Mouse (Mus musculus): ENCODE results near the gene Fancf. TPM values are rescaled to one million over a fixed set of nuclear protein-coding genes. Genes with fewer than 3 reads are reported as not detected.
A peak's percentile ranks its signal among the peaks of the same experiment; 100 is the strongest.

Fancf gene
- total RNA-seq (2021) = 1 to 10 TPM; 5.5 to 6.0 TPM
- long read RNA-seq, transcript Fancf-201 (1 exons, 1,691 nt) = major isoform, 11 of 12 reads
- long read RNA-seq, partial matches to known transcripts = 0 of 12 reads
- long read RNA-seq, other reads (novel, unspliced or antisense) = 1 of 12 reads

DNA sequence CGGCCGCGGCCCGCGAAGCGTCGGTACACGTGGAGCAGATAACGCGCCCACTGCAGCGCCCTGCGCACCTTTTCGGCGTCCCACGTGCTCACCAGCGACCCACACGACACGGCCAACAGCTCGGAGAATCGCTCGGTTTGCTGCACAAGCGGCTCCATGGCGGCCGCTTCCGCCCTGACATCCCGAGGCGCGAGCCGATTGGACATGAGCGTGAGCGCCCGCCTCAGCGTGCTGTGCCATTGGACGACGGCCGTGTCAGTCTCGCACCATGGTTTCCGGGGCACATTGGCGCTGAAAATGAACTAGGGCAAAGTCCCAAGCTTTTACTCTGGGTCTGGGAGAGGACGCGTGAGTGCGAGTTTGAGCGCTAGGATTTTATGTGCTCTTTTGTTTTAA is at the start of gene Fancf:
TSS of gene Fancf (minus strand) at position 171 of the 396 bp plus-strand sequence.
- peak; percentile 100 for DNase-seq (ENCODE audit: low spot score in 2 of 2)

DNA sequence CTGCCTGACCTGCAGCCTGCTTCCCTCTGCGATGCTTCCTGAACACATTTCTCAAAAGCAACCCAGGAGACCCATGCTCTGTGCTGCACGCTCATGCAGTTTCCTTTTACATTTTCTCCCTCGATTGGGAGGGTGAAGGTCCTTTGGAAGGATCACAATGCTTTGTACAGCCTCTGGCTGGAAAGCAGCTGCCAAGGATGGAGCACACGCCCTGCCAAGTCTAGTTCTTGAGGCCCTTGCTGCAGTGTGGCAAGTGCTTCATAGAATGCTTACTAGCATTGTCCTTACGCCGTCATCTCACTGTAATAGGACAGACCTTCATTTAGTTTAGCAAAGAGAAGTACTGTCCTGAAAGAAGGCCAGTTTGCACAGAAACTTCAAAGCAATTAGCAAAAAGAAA is 37.0 kb upstream of the Fancf start:
- DNase-seq (ENCODE audit: low spot score in 2 of 2) = no peak

DNA sequence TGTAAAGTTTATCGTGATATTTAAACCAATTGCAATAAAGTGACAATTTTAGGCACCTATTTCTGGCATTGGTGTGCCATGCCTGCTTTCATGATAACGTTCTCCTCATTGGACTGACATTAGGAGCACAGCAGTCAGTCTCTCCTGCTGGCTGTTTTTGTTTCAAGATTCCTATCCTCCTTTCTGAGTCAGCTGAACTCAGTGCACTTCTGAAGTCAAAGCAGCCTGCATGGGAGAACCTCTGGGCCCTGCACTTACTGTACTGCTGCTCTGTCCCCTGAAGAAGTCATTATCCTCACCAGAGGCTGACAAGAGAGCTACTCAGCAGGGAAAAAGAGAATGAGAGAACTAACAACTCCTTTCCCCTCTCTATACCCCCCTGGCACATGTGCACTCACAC is 32.9 kb upstream of the Fancf start:
- DNase-seq (ENCODE audit: low spot score in 2 of 2) = no peak

DNA sequence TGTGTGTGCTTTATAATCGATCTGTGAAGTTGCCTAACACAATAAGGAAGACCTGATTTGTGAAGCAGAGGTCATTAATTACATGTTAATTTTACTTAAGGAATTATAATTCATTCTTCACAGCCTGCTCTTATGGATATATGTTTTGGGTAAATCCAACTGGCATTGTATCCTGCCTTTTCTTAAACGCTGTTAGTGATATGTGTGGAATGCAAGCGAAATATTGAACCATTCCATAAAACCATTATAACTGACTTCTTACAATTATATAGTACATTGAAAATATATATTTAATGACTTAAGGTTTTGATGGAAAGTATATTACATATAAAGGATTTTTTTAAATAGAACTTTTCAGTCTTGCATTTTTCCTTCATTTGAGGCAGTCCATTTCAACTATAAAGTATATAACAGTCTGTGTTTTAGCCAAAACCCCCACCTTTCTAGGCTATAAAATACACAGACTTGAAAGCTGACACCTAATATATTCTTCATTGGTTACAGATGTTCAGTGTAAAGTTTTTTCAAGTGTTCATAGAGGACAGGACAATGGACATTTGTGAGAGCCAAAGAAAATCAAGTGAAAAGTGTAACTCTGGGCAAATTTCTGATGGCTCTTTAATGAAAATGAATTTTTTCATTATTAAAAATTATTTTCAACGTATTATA is 32.2 kb upstream of the Fancf start:
- no peak for DNase-seq (ENCODE audit: low spot score in 2 of 2)

DNA sequence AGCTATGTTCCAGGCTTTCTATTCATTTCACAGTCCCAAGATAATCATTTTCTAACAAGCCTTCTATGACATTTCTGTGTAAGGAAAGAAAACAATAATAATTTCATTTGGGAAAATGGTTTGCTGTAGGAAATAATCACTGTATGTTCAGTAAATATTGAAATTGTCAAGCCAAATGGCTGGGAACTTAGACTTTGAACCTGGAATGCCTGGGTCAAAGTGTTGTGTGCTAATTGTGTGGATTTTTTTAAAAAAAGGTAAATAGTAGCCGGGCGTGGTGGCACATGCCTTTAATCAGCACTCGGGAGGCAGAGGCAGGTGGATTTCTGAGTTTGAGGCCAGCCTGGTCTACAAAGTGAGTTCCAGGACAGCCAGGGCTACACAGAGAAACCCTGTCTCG is 30.9 kb upstream of the Fancf start:
- DNase-seq (ENCODE audit: low spot score in 2 of 2) = no peak

DNA sequence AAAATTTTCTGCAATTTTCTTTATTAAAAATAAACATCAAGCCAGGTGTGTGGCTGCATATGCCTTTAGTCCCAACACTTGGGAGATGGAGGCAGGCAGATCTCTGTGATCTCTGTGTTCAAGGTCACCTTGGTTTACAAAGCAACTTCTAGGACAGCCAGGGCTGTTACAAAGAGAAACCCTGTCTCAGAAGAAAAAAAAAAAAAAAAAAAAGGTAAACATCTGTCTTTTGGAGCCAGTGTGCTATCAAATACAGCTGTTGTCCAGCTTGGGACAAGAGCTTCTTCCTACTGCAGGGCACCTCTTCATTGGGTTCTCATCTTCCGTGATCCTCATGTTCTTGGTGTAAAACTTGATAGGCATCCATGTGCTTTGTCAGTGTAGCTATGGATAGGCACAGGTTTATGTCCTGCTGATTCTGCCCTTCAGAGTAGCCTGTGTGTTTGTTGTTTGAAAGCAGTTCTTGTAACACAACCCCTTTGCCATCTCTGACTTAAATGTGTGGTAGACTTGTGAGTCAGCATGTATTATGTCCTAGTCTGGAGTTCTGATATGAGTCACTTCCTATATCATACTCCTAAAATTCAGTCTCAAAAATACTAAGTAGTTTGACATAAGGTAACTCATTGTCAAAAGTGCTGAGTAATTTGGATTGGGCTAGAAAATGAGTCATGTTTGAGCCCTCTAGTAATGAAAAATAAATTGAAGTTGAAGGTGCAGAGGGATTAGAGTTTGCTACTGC is 30.3 kb upstream of the Fancf start:
- DNase-seq (ENCODE audit: low spot score in 2 of 2) = no peak

DNA sequence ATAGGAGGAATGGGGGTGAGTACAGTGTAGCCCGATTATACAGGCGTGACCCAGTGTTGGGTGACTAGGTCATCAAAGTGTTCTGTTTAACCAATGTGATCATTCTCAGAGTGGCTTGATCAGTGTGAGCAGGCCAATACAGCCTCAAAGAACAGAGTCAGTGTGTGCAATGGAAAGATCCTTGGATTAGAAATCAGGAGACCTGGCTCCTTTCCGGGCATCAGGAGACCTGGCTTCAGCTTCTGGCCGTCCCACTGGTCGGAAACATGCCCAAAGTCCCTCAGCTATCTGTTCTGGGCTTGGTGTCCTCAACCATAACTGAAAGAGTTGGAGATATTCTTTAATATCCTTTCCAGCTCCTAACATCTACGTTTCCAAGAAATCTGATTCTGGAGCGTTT is 27.5 kb upstream of the Fancf start:
- no peak for DNase-seq (ENCODE audit: low spot score in 2 of 2)

DNA sequence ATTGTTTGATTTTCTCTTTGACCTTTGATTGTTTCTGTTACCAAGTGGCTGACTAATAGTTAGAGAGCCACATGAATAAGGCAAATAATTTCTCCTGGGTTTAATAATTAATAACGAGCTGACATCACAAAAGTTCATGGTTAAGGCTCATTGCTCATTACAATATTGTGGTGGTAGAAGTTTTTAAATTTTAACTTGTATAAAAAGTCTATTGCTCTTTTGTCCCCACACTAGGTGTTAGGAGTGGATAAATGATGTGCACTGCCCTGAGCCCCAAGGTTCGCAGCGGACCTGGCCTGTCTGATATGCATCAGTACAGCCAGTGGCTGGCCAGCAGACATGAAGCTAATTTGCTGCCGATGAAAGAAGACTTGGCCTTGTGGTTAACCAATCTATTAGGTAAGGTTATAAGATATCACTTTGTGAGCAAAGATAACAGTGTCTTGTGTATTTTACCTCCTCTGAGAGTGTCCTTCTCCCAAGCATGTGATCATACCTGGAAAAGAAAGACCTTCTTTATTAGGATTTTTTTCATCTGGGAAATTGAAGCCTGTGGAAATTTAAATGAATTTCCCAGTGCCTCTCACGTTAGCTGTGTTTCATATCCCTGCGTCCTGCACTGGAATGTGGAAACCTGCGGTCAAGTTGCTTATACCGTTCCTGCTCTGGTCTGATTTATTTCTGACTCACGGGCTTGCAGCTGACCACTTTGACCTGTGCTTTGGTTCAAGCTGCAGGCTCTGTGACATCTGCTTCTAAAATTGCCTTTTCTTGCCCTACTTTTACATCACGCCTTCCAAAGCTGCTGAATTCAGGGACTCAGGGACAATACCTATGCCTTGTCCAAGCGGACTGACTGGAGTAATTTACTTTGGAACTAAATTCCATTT is 25.9 kb upstream of the Fancf start:
- no peak for DNase-seq (ENCODE audit: low spot score in 2 of 2)

DNA sequence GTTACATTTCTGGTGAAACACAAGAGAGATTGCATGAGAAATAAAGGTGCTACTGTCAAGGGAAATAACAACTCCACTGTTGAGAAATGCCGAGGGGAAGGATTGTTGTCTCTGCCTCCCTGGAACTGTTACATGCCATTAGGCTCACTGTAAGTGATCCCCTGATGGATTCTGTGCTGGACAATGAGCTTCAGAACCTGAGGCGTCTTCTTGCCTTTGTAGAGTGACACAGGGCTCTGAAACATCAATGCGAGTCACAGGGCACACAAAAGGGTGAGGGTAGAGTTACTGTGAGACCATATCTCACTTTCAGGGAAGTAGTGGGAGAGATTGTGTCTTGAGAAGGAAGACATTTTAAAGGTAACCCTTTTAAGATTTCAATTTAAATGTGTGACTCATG is 23.3 kb upstream of the Fancf start:
- DNase-seq (ENCODE audit: low spot score in 2 of 2) = no peak

DNA sequence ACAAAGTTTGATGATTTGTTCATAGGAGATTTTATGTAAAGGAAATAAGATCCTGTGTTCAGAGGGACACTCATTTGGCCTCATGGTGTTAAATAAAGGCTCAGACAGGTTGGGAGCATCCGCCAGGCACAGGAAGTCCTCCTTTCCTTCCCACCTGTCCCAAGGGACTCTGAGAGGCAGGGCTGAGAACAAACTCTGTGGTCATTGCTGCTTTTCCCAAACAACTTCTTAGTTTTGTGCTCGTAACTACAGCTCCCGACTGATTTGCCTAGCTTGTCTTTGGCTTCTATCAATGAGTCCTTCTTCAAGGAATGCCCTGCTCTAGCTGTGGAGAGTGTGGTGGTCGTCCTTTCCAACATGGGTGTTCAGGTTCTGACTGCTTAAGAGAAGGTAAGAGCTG is 18.1 kb upstream of the Fancf start:
- DNase-seq (ENCODE audit: low spot score in 2 of 2) = no peak

DNA sequence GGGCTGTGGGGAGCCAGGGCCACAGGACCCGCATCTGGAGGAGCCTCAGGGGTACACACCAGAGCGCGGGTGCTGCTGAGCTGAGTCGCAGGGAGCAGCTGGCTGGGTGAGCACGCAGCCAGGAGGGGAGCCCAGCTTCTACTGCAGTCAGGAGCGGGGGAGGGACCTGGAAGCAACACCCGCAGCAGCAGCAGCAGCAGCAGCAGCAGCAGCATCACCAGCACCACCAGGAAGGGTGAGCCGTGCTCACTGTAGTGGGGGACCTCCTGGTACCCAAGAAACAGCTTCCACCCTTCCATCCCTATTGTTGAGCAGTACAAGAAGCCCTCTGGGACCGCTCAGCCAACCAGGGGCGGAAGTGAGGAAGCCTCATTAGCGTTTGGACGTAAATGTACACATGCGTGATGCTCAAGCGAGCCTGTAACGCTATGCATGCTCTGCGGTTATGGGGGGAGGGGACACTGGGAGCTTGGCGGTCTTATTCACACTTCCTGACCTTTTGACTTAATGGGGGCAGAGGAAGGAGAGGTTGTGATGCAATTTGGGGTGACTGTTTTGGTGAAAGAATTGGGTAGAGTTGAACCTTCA is 17.2 kb upstream of the Fancf start:
- peak; percentile 47 to 61 for DNase-seq (ENCODE audit: low spot score in 2 of 2)

DNA sequence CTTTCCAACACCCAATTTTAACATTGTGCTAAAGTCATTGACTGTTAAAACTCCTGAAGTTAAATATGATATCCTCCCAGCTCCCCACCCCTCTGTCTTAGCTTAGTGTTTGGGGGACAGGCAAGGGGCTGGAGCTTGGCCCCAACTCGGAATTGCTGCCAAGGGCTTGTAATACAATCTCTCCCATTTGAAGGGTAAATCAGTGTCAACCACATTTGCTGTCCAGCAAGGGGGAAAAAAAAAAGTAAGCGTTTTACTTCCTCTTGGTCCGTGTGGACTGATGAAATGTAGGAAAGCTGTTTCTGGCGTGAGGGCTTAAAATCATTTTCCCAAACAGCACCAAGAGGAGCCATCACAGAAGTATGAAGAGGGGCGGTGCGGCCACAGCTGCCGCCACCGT is 16.7 kb upstream of the Fancf start:
- DNase-seq (ENCODE audit: low spot score in 2 of 2) = no peak

DNA sequence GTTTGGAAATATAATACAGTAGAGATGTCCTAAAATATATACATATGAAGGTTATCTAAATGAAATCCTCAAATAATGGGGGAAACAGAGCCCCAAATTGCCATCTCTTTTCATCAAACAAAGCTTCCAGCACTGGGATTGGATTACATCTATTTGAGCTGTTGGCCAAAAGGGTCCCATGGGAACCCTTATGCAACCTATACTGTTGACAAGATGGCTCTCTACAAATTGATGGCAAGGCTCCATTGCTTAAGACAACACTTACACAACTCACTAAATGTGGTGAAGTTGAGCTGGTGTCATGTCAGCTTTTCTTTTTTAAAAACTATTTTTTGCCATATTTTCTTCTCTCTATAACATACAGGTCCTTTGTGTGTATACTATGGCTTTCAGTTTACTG is 14.2 kb upstream of the Fancf start:
- DNase-seq (ENCODE audit: low spot score in 2 of 2) = no peak

DNA sequence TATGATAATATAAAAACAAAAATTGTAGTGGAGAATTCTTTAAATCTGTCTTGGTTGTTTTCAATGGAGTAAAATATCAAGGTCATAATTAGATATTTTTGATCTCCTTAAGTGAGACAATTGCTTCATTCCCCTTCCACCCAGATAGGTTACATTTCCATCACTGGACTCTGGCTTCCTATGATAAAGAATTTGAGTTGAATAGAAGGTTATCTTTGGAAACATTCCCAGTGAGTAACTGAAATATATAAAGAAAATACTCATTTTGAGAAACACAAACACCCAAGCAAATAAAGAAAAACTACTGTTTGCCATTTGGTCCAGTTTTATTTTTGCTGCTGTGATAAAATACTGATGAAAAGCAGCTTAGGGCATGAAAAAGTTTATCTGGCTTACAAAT is 10.5 kb upstream of the Fancf start:
- no peak for DNase-seq (ENCODE audit: low spot score in 2 of 2)

DNA sequence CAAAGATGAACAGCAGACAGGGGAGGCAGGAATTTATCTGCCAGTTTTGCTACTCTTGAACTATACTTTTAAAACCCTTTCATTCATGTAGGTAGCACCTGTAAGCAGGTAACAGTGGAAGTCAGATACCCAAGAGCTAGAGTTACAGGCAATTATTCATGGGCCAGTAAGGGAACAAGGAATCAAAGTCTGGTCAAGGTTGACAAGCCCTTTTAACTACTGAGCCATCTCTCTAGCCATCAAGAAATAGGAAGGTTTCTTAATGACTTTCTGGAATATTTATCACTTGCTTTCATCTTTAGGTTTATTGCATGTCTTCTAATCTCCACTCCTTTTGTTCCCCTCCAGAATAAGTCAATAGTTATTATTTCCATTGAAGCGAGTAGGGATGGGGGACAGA is 10.0 kb upstream of the Fancf start:
- DNase-seq (ENCODE audit: low spot score in 2 of 2) = no peak

DNA sequence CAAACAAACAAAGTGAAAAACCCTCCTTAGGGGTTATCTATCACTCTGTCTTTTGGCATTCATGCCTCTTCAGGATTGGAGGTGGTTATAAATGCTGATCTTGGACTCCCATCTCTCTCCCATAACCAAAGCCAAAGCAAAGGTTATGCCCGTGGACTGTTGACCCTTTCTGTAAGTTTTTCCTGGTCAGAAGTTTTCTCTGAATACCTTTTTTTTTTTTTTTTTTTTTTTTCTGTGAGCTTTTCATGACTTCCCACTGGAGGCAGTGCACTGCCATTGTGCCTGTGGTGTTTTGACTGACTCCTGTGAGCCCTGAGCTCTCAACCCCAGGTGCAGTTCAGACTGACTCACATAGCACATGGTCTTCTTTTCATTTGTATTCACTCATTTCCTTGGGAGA is 5.9 kb upstream of the Fancf start:
- DNase-seq (ENCODE audit: low spot score in 2 of 2) = no peak

DNA sequence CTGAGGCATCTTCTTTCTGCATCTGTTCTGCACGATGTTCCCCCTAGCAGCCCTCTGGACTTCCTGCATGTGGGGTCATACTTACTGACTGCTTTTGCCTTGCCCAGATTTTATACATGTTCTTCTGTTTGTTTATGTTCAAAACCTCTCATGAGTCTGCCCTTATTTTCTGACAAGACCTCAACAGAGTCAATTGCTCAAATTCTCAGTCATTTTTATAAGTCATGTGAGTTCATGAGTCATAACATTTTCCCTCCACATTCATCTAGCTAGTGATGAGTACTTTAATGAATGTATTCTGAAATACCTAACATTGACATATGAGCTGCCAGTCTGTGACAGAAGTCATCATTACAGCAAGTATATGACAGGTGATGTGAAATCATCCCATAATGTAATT is 3.3 kb upstream of the Fancf start:
- no peak for DNase-seq (ENCODE audit: low spot score in 2 of 2)

DNA sequence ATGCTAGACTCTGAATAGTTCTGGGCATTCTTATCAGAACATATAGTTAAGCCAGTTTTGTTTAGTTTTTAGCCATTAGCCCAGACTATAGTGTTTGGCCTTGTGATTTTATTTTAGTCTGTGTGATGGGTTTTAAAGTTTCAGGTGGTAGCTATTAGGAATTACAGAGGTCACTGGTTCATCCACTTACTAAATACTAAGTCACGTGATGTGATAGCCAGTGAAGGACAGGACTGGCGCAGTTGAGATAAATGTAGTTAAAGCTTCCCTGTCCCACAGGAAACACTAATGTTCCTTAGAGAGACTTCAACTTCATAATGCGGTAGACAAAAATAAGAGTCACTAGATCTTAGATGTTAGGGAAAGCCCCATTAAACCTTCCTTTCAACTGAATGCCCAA is 775 bp upstream of the Fancf start:
- no peak for DNase-seq (ENCODE audit: low spot score in 2 of 2)

DNA sequence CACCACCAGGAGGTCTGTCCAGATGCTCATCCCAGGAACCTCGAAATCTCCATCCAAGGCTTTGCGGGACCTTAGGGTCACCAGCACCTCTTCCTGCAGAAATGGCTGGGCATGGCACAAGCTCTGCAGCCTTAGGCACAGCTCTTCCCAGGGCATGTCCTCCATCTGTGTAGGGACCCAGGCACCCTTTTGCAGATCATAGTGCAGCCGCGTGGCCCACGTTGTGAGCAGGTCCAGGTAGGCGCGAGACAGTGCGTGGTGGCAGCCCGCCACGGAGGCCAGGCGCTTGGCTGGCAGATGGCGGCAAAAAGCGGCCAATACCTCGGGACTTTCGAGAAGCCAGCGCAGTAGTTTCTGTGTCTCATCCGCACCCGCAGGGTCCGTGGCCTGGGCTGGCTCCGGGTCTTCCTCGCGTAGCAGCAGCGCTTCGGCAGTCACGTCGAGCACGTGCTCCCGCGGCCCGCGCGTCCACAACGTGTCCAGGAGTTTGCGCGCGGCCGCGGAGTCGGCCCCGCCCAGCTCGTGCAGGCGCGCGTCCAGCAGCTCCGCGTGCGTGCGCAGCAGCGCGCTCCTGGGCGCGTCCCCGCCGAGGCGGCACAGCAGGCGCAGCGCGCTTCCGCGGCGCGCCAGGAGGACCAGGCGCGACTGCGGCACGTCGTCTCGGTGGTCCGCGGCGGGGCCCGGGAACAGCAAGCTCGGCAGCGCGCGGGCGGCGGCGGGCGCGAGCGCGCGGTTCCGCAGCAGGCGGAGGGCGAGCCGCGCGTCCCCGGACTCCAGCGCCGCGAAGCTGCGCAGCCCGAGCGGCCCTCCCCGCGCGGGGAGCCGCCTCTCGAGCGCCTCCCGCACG is 594 bp downstream of the Fancf start, which contains the start of gene Gas2:
TSS of gene Gas2 (plus strand) at position 766 of the 847 bp plus-strand sequence.
- peak; percentile 91 to 96 for DNase-seq (ENCODE audit: low spot score in 2 of 2)

DNA sequence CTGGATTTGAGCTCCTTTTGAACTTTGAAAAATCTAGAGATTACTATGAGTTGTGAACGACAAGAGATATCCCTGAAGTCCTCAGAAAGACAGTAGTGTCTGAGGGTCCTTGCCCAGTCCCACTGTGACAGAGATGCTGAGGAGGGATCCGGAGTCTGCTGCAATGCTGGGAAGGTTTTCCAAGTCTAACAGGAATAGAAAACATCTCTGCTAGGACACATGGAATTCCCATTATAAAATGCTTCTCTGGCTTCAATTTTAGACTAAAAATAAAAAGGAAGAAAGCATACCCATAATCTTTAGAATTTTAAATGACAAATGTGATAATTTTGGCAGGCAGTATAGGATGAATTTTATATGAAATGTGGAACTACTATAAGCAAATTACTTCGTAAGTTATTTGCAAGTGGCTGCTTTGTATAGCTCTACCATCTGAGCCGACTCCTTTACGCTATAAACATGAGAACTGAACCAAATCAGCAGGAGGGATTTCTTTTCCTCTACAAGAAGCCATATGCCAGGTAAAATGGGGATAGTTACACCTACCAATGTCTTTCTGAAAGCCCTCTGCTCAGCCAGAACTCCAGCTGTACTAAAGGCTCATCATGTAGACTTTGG is 10.1 kb downstream of the Fancf start:
- DNase-seq (ENCODE audit: low spot score in 2 of 2) = no peak

Measured in layer of hippocampus, postnatal 10 days (tissue).